Mouse (Mus musculus) heart, embryonic 15.5 days (tissue): ENCODE data around the gene Frmd4a. TPM values are rescaled to one million over a fixed set of nuclear protein-coding genes. Genes with fewer than 3 reads are reported as not detected.
A peak's percentile ranks its signal among the peaks of the same experiment; 100 is the strongest.
"Not testable (repeated sequence)": the region's sequence is repeated elsewhere in the genome, so short reads cannot be mapped to it uniquely, and the experiment has no call there.

Experiments
- ATAC-seq: fragments of 200-750 bp; cut with Nextera tagmentation; replicated peaks from 2 replicates; pipeline ENCODE4 v1.8.0; 2017; ENCODE audit warnings: low read depth, moderate TSS enrichment; ENCODE audit not compliant: insufficient number of reproducible peaks, insufficient read depth, low FRiP score
- H3K27ac ChIP-seq: fragments of 300-500 bp; sonication (generic); 2 replicates; pipeline ENCODE4 v1.5.1; 2015; ENCODE audit warnings: mild to moderate bottlenecking, inconsistent platforms
- H3K27me3 ChIP-seq: fragments of 300-500 bp; sonication (generic); 2 replicates; pipeline ENCODE4 v1.6.1; 2015; ENCODE audit warnings: inconsistent platforms
- H3K36me3 ChIP-seq: fragments of 300-500 bp; sonication (generic); 2 replicates; pipeline ENCODE4 v1.6.1; 2015; ENCODE audit warnings: mild to moderate bottlenecking, inconsistent platforms
- H3K4me1 ChIP-seq: fragments of 300-500 bp; sonication (generic); replicated peaks from 2 replicates; pipeline ENCODE4 v1.6.1; 2015; ENCODE audit warnings: inconsistent platforms
- H3K4me2 ChIP-seq: fragments of 300-500 bp; sonication (generic); 2 replicates; pipeline ENCODE4 v1.6.1; 2015; ENCODE audit warnings: inconsistent platforms, mild to moderate bottlenecking, moderate library complexity
- H3K4me3 ChIP-seq: fragments of 300-500 bp; sonication (generic); 2 replicates; pipeline ENCODE4 v1.5.1; 2015; ENCODE audit warnings: mild to moderate bottlenecking, inconsistent platforms
- H3K9ac ChIP-seq: fragments of 300-500 bp; sonication (generic); 2 replicates; pipeline ENCODE4 v1.6.1; 2015; ENCODE audit warnings: mild to moderate bottlenecking, inconsistent platforms
- H3K9me3 ChIP-seq: fragments of 300-500 bp; sonication (generic); replicated peaks from 2 replicates; pipeline ENCODE4 v1.6.1; 2016; ENCODE audit warnings: inconsistent platforms
- WGBS: fragments of 180-500 bp; shearing (Covaris S2); methylation state at CpG from one replicate; pipeline ENCODE4 v1.1.7; 2015; ENCODE audit warnings: mixed read lengths; 5-methylcytosine and 5-hydroxymethylcytosine counted together
- polyA plus RNA-seq: library from polyadenylated mRNA; unstranded; fragments of >200 nt; fragmentation: Nextera tagmentation; extraction: Ambion mirVana; gene quantifications from 2 replicates; pipeline ENCODE4 v1.2.1, GENCODE M21; 2015

Frmd4a gene
- polyA plus RNA-seq, 1 experiment from 2014 or later, result 15.6 TPM

DNA sequence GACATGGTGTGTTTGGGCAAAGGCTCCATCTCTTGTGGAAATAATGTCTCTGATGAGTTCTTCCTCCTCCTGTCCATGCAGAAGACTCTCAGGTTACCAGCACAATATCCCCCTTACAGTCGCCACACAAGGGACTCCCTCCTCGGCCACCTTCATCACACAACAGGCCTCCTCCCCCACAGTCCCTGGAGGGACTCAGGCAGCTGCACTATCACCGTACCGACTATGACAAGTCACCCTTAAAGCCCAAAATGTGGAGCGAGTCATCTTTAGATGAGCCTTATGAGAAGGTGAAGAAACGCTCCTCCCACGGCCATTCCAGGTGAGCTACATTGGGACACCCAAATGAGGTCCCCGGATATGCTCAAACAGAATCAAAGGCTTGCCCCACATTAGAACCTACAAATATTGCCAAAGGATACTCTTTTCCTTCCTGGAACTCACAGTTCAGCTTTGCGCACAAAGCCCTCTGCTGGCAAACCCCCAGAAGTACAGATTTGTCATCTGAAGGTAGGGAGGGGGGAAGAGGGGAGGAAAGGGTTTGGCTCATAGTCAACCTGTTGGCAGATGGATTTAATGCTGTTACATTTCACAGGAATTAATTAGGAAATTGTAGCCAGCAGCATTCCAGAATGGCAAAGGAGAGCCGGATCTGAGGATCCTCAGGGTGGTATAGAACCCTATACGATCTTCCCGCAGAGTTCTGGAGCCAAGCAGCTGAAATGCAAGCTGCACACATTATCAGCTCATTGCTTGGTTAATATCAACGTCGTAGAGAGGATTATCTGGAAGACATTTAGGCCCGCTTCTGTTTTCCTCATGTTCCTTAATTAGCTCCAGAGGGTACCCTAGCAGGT lies 583.7 kb downstream of the Frmd4a start:
- WGBS, result 32% methylated on average over 15 of the region's 15 CpGs
- Histone ChIP-seq H3K4me3 (no peak overlapping the region), H3K4me2 (no peak overlapping the region), H3K9ac (no peak overlapping the region), H3K27ac (peak overlapping the region; percentile 11), H3K9me3 (no peaks in the 10 kb centered on the region), H3K4me1 (peaks cover 18% of the 10 kb centered on the region), H3K36me3 (peaks cover 50% of the 10 kb centered on the region), H3K27me3 (no peaks in the 10 kb centered on the region)
- no peak for ATAC-seq

DNA sequence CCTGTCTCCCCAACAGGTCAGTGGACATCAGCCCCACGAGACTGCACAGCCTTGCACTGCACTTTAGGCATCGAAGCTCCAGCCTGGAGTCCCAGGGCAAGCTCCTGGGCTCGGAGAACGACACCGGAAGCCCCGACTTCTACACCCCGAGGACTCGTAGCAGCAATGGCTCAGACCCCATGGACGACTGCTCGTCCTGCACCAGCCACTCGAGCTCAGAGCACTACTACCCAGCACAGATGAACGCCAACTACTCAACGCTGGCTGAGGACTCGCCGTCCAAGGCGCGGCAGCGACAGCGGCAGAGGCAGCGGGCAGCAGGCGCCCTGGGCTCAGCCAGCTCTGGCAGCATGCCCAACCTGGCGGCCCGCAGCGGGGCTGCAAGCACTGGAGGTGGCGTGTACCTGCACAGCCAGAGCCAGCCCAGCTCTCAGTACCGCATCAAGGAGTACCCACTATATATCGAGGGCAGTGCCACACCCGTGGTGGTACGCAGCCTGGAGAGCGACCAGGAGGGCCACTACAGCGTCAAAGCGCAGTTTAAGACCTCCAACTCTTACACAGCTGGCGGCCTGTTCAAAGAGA lies 585.9 kb downstream of the Frmd4a start:
- no peak overlapping the region for H3K4me2 ChIP-seq
- H3K9ac ChIP-seq, result no peak overlapping the region
- no peak overlapping the region for H3K4me3 ChIP-seq
- ATAC-seq, result peak; percentile 29; the same call in 1 of the 2 replicates
- peaks cover 56% of the 10 kb centered on the region for H3K36me3 ChIP-seq
- no peaks in the 10 kb centered on the region for H3K9me3 ChIP-seq
- H3K27me3 ChIP-seq, result no peaks in the 10 kb centered on the region
- H3K27ac ChIP-seq, result no peak overlapping the region
- 78% methylated on average over 33 of the region's 33 CpGs for WGBS
- H3K4me1 ChIP-seq, result peaks cover 18% of the 10 kb centered on the region

DNA sequence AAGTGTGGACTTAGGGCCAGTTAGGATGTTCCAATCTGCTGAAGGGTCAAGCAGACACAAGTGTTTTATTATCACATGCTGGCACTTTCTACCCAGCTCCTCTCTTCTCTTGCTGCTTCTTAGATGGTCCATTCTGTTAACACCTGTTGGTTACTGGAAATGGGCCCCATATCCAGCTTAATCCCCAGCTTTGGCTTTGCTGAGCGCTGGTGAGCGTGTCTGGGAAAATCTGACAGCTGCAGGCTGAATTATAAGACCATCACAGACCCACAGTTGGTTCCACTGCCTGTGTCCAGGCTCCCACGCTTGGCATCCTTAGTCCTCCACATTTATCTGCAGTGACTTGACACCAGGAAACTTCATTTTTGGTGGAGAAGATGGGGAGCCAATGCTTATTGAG lies 589.0 kb downstream of the Frmd4a start:
- Histone ChIP-seq H3K9ac (no peak overlapping the region), H3K9me3 (no peaks in the 10 kb centered on the region), H3K27me3 (no peaks in the 10 kb centered on the region), H3K36me3 (peaks cover 79% of the 10 kb centered on the region), H3K4me3 (no peak overlapping the region), H3K27ac (no peak overlapping the region), H3K4me2 (no peak overlapping the region), H3K4me1 (peaks cover 3% of the 10 kb centered on the region)
- 91% methylated on average over 3 of the region's 3 CpGs for WGBS
- ATAC-seq, result no peak

DNA sequence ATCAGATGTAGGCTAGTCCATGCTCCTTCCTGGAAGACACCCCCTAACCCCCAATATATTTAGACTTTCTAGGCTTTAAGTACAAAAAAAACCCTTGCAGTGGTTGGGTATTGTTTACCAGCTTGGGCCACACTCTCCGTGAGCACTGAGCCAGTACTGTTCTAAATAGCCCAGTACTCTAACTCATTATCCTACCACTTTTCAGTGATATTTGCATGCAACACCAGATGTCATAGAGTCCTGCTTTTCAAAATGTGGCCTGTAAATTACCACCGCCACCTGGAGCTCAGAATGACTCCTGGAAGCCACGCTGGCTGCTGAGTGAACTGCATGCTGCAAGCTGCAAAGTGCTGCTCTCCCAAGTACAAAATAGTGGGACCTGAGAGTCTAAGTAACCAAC lies 590.7 kb downstream of the Frmd4a start:
- no peaks in the 10 kb centered on the region for H3K27me3 ChIP-seq
- H3K9ac ChIP-seq, result no peak overlapping the region
- H3K27ac ChIP-seq, result no peak overlapping the region
- 81% methylated on average over 3 of the region's 3 CpGs for WGBS
- H3K4me3 ChIP-seq, result no peak overlapping the region
- H3K4me1 ChIP-seq, result no peaks in the 10 kb centered on the region
- no peaks in the 10 kb centered on the region for H3K9me3 ChIP-seq
- peaks cover 83% of the 10 kb centered on the region for H3K36me3 ChIP-seq
- H3K4me2 ChIP-seq, result no peak overlapping the region
- ATAC-seq, result no peak

DNA sequence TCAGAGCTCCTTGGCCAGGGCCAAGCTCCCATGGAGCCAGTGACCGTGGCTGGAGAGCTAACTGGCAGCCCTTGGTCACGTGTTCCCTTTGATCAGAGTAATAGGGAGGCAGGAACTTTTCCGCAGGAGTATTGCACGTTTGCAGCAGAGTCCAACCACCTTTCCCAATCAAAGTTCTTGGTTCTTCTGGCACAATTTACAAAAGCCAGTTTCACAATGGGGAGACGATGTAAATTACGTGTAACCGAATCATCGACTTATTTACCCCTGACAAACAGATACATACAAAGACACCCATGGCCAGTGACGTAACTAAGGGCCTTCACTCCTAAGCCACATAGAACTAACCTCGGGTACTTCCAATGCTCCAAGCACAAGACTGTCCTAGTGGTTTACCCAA lies 591.9 kb downstream of the Frmd4a start:
- Histone ChIP-seq H3K4me2 (no peak overlapping the region), H3K36me3 (peaks cover 78% of the 10 kb centered on the region), H3K4me3 (no peak overlapping the region), H3K9me3 (no peaks in the 10 kb centered on the region), H3K9ac (no peak overlapping the region), H3K4me1 (peaks cover 3% of the 10 kb centered on the region), H3K27me3 (no peaks in the 10 kb centered on the region), H3K27ac (no peak overlapping the region)
- WGBS, result 83% methylated on average over 10 of the region's 10 CpGs
- no peak for ATAC-seq

DNA sequence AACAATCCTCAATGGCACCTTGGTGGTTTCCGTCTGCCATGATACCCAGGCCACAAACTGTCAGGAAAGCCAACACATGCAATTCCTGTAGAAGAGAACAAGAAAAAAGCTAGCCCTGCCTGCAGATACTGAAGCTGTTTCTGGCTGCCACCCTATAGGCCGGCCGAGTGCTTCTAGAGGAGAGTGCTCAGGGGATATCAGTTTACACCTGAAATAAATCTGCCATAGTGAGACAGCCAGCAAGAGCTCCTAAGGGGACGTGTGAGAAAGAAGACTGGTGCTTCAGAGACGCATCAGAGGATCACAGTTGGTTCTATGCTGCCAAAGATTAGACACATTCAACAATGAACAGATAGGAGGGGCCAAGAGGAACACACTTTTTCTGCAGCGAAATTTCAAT lies 593.8 kb downstream of the Frmd4a start:
- Histone ChIP-seq H3K4me1 (peaks cover 6% of the 10 kb centered on the region), H3K4me3 (no peak overlapping the region), H3K9me3 (no peaks in the 10 kb centered on the region), H3K36me3 (peaks cover 70% of the 10 kb centered on the region), H3K4me2 (no peak overlapping the region), H3K9ac (no peak overlapping the region), H3K27ac (no peak overlapping the region), H3K27me3 (no peaks in the 10 kb centered on the region)
- no peak for ATAC-seq
- WGBS, result 75% methylated on average over 6 of the region's 6 CpGs

DNA sequence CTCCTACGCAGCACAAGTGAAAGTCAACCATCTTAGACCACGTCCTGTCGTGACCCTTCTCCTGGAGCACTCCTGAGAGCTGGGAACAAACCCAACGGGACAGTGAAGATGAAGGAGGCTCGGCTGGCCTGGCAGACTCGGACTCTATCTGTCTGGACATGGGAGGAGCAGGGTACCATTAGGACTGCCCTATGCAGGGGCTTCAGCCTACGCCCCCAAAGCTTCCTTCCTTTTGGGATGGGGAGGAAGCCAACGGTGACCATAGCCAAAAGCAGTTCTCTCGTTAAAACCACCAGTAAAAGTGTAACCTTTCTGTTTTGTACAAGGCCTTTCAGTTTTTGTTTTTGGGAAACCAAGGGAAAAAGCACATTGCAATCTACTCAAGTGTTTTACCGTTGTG lies 594.2 kb downstream of the Frmd4a start:
- Histone ChIP-seq H3K4me2 (no peak overlapping the region), H3K9me3 (no peaks in the 10 kb centered on the region), H3K9ac (no peak overlapping the region), H3K27ac (no peak overlapping the region), H3K4me1 (peaks cover 6% of the 10 kb centered on the region), H3K4me3 (no peak overlapping the region), H3K27me3 (no peaks in the 10 kb centered on the region), H3K36me3 (peaks cover 66% of the 10 kb centered on the region)
- ATAC-seq, result no peak
- WGBS, result 82% methylated on average over 10 of the region's 10 CpGs

DNA sequence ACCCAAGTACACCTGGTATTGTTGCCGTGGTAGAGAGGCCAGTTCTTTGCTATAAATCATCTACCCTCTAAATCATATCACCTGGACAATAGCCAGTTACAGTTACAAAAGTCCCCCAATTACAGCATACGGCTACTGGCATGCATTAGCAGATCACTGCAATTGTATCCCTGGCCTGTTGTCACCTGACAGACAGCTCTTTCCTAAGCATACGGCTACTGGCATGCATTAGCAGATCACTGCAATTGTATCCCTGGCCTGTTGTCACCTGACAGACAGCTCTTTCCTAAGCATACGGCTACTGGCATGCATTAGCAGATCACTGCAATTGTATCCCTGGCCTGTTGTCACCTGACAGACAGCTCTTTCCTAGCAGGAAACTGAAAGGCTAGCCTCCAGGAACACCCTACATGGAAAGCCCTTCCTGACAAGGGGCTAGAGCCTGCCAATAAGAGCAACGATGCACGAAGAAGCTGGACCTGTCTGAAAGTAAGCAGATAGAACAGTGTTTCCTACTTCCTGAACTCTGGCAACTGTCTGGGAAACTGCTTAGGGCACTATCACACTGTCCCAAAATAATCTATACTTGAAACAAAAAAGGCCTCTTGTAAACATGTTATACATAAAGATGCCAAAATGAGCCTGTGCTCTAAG lies 596.9 kb downstream of the Frmd4a start:
- ATAC-seq, H3K9me3 ChIP-seq, H3K4me2 ChIP-seq, H3K4me1 ChIP-seq, H3K9ac ChIP-seq, H3K27me3 ChIP-seq, H3K4me3 ChIP-seq: not testable (repeated sequence)
- peaks cover 39% of the 10 kb centered on the region for H3K36me3 ChIP-seq
- 27% methylated on average over 6 of the region's 6 CpGs for WGBS
- H3K27ac ChIP-seq, result peak overlapping the region; percentile 49

DNA sequence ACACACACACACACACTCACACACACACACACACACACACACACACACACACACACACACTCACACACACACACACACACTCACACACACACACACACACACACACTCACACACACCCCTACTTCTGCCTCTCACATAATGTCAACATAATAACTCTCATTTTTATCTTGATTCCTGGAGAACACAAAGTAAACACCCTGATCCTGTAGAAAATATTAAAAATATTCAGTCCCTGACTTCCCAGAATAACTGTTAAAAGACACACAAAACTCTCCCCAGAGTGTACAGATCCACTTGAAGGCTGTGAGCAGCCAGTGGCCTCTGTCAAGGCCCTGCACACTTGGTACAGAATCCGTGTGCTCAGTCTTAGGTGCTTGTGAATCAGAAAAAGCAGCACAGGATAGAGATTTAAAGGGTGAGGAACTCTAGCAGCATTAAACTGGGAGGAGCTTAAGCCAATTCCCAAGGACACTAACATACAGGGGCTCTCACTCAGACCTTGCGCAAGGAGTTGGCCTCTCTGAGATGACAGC lies 597.6 kb downstream of the Frmd4a start:
- no peaks in the 10 kb centered on the region for H3K27me3 ChIP-seq
- no peak overlapping the region for H3K27ac ChIP-seq
- no peak overlapping the region for H3K9ac ChIP-seq
- WGBS, result 82% methylated on average over 2 of the region's 2 CpGs
- H3K4me3 ChIP-seq, result no peak overlapping the region
- ATAC-seq, result no peak
- no peaks in the 10 kb centered on the region for H3K9me3 ChIP-seq
- H3K4me1 ChIP-seq, result peaks cover 8% of the 10 kb centered on the region
- H3K4me2 ChIP-seq, result no peak overlapping the region
- H3K36me3 ChIP-seq, result peaks cover 34% of the 10 kb centered on the region

DNA sequence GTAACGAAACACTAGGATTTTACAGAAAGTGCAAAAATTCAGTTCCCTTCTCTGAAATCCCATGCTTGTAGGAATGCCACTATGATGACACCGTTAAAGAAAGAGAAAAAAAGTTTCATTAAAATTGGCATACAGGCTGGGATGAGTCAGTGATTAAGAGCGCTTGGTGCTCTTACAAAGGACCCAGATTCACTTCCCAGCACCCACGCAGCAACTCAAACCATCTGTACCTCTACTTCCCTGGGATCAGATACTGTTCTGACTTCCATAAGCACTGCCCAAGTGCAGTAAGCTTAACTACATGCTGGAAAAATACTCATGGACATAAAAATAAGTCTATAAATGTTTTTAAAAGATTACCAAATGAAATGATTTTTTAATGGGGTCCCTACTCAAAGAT lies 599.5 kb downstream of the Frmd4a start:
- no peak overlapping the region for H3K9ac ChIP-seq
- ATAC-seq, result no peak
- no peaks in the 10 kb centered on the region for H3K27me3 ChIP-seq
- peaks cover 20% of the 10 kb centered on the region; the same call in 1 of the 2 replicates for H3K36me3 ChIP-seq
- peaks cover 9% of the 10 kb centered on the region for H3K4me1 ChIP-seq
- H3K9me3 ChIP-seq, result no peaks in the 10 kb centered on the region
- no peak overlapping the region for H3K27ac ChIP-seq
- H3K4me2 ChIP-seq, result no peak overlapping the region
- no peak overlapping the region for H3K4me3 ChIP-seq
- WGBS, result 82% methylated on average over 4 of the region's 4 CpGs

DNA sequence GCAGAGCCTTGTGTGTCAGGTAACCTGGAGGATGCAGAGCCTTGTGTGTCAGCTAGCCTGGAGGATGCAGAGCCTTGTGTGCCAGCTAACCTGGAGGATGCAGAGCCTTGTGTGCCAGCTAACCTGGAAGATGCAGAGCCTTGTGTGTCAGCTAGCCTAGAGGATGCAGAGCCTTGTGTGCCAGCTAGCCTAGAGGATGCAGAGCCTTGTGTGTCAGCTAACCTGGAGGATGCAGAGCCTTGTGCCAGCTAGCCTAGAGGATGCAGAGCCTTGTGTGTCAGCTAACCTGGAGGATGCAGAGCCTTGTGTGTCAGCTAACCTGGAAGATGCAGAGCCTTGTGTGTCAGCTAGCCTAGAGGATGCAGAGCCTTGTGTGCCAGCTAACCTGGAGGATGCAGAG lies 601.6 kb downstream of the Frmd4a start:
- H3K9ac ChIP-seq, H3K27me3 ChIP-seq, H3K4me2 ChIP-seq, H3K4me1 ChIP-seq, H3K4me3 ChIP-seq, H3K27ac ChIP-seq, H3K9me3 ChIP-seq, ATAC-seq: not testable (repeated sequence)
- H3K36me3 ChIP-seq, result peaks cover 21% of the 10 kb centered on the region
